Mouse (Mus musculus) G1E (cell line): ENCODE measurements around the gene Dock2.

Experiments
- CTCF ChIP-seq: IDR thresholded peaks from 2 replicates; pipeline ENCODE4 v1.5.1; 2012; ENCODE audit warnings: low read depth, low read length, inconsistent platforms, mixed read lengths
- GATA1 ChIP-seq: IDR thresholded peaks from 2 replicates; pipeline ENCODE4 v1.6.1; 2012; ENCODE audit warnings: borderline replicate concordance, low read length, inconsistent platforms, mixed read lengths
- GATA2 ChIP-seq: IDR thresholded peaks from 2 replicates; pipeline ENCODE4 v1.6.1; 2012; ENCODE audit warnings: low read depth, low read length, inconsistent platforms, borderline replicate concordance
- TAL1 ChIP-seq: conservative IDR thresholded peaks from 2 replicates; pipeline ENCODE4 v1.6.1; 2012; ENCODE audit warnings: low read depth, low read length, inconsistent platforms, mixed read lengths

DNA sequence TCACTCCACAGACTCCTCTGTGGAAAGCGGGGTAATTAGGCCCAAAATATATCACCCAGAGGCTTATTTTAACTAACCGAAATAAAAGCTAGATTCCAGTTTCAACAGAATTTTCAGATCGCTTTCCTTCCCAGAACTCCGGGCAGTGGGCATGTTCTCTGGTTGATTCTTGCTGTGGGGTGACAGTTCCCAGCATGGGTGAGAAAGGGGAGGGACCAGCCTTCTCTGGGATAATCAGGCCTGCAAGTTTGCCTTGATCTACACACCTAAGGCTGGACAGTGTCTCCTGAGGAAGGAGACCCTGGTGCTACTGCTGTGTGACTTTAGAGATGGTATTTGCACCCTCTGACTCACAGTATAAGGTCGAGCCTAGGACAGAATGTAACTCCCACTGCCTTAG is 352.3 kb downstream of the Dock2 start:
- TF ChIP-seq CTCF (no peak), GATA1 (no peak), GATA2 (no peak), TAL1 (no peak)
